Mouse (Mus musculus): Measurements from ENCODE around the gene Olfr777. TPM values are rescaled to one million over a fixed set of nuclear protein-coding genes. Genes with fewer than 3 reads are reported as not detected.

Olfr777 gene
- not detected for polyA plus RNA-seq (2014; fragmentation: Illumina TruSeq; extraction: RNeasy Lipid Tissue Mini Kit (QIAGEN cat#74804); ENCODE audit: low replicate concordance)

GRCm38 (mm10) chr10:129271081-129271535 is at the start of gene Olfr777:
Olfr777 (minus strand) TSS chr10:129271485.

GRCm38 (mm10) chr10:129317817-129318216 is 46.5 kb upstream of the Olfr777 start, which contains the start of gene Olfr780:
Olfr780 (plus strand) TSS chr10:129318117.

GRCm38 (mm10) chr10:129258827-129259226 is 12.5 kb downstream of the Olfr777 start, which contains the start of gene Olfr776:
Olfr776 (plus strand) TSS chr10:129259127.

GRCm38 (mm10) chr10:129248112-129248511 is 23.2 kb downstream of the Olfr777 start, which contains the start of gene Olfr775:
Olfr775 (plus strand) TSS chr10:129248412.

GRCm38 (mm10) chr10:129235904-129236303 is 35.4 kb downstream of the Olfr777 start, which contains the start of gene Olfr774:
Olfr774 (plus strand) TSS chr10:129236204.

Other genes with a start within 250 kb of the Olfr777 start
- gene Olfr764-ps1, start 231.6 kb downstream of the Olfr777 start, polyA plus RNA-seq (2014; fragmentation: Illumina TruSeq; extraction: RNeasy Lipid Tissue Mini Kit (QIAGEN cat#74804); ENCODE audit: low replicate concordance): not detected
- not detected for gene Olfr765, start 221.5 kb downstream of the Olfr777 start, polyA plus RNA-seq (2014; fragmentation: Illumina TruSeq; extraction: RNeasy Lipid Tissue Mini Kit (QIAGEN cat#74804); ENCODE audit: low replicate concordance)
- not detected for gene Olfr766-ps1, start 202.5 kb downstream of the Olfr777 start, polyA plus RNA-seq (2014; fragmentation: Illumina TruSeq; extraction: RNeasy Lipid Tissue Mini Kit (QIAGEN cat#74804); ENCODE audit: low replicate concordance)
- not detected for gene Olfr767, start 188.6 kb downstream of the Olfr777 start, polyA plus RNA-seq (2014; fragmentation: Illumina TruSeq; extraction: RNeasy Lipid Tissue Mini Kit (QIAGEN cat#74804); ENCODE audit: low replicate concordance)
- gene Olfr768, start 172.1 kb downstream of the Olfr777 start, polyA plus RNA-seq (2014; fragmentation: Illumina TruSeq; extraction: RNeasy Lipid Tissue Mini Kit (QIAGEN cat#74804); ENCODE audit: low replicate concordance): not detected
- not detected for gene Olfr769, start 153.6 kb downstream of the Olfr777 start, polyA plus RNA-seq (2014; fragmentation: Illumina TruSeq; extraction: RNeasy Lipid Tissue Mini Kit (QIAGEN cat#74804); ENCODE audit: low replicate concordance)
- gene Olfr770, start 132.5 kb downstream of the Olfr777 start, polyA plus RNA-seq (2014; fragmentation: Illumina TruSeq; extraction: RNeasy Lipid Tissue Mini Kit (QIAGEN cat#74804); ENCODE audit: low replicate concordance): not detected
- not detected for gene Olfr771, start 106.7 kb downstream of the Olfr777 start, polyA plus RNA-seq (2014; fragmentation: Illumina TruSeq; extraction: RNeasy Lipid Tissue Mini Kit (QIAGEN cat#74804); ENCODE audit: low replicate concordance)
- gene Olfr772, start 93.6 kb downstream of the Olfr777 start, polyA plus RNA-seq (2014; fragmentation: Illumina TruSeq; extraction: RNeasy Lipid Tissue Mini Kit (QIAGEN cat#74804); ENCODE audit: low replicate concordance): not detected
- gene Olfr773, start 84.1 kb downstream of the Olfr777 start, polyA plus RNA-seq (2014; fragmentation: Illumina TruSeq; extraction: RNeasy Lipid Tissue Mini Kit (QIAGEN cat#74804); ENCODE audit: low replicate concordance): not detected
- not detected for gene Olfr774, start 35.3 kb downstream of the Olfr777 start, polyA plus RNA-seq (2014; fragmentation: Illumina TruSeq; extraction: RNeasy Lipid Tissue Mini Kit (QIAGEN cat#74804); ENCODE audit: low replicate concordance)
- not detected for gene Olfr775, start 23.1 kb downstream of the Olfr777 start, polyA plus RNA-seq (2014; fragmentation: Illumina TruSeq; extraction: RNeasy Lipid Tissue Mini Kit (QIAGEN cat#74804); ENCODE audit: low replicate concordance)
- gene Olfr776, start 12.4 kb downstream of the Olfr777 start, polyA plus RNA-seq (2014; fragmentation: Illumina TruSeq; extraction: RNeasy Lipid Tissue Mini Kit (QIAGEN cat#74804); ENCODE audit: low replicate concordance): not detected
- not detected for gene Olfr780, start 46.6 kb upstream of the Olfr777 start, polyA plus RNA-seq (2014; fragmentation: Illumina TruSeq; extraction: RNeasy Lipid Tissue Mini Kit (QIAGEN cat#74804); ENCODE audit: low replicate concordance)
- not detected for gene Olfr781, start 57.4 kb upstream of the Olfr777 start, polyA plus RNA-seq (2014; fragmentation: Illumina TruSeq; extraction: RNeasy Lipid Tissue Mini Kit (QIAGEN cat#74804); ENCODE audit: low replicate concordance)
- not detected for gene Olfr782, start 77.4 kb upstream of the Olfr777 start, polyA plus RNA-seq (2014; fragmentation: Illumina TruSeq; extraction: RNeasy Lipid Tissue Mini Kit (QIAGEN cat#74804); ENCODE audit: low replicate concordance)
- gene Olfr784, start 112.6 kb upstream of the Olfr777 start, polyA plus RNA-seq (2014; fragmentation: Illumina TruSeq; extraction: RNeasy Lipid Tissue Mini Kit (QIAGEN cat#74804); ENCODE audit: low replicate concordance): not detected
- not detected for gene Olfr785, start 133.9 kb upstream of the Olfr777 start, polyA plus RNA-seq (2014; fragmentation: Illumina TruSeq; extraction: RNeasy Lipid Tissue Mini Kit (QIAGEN cat#74804); ENCODE audit: low replicate concordance)
- gene Olfr786, start 155.8 kb upstream of the Olfr777 start, polyA plus RNA-seq (2014; fragmentation: Illumina TruSeq; extraction: RNeasy Lipid Tissue Mini Kit (QIAGEN cat#74804); ENCODE audit: low replicate concordance): not detected
- not detected for gene Olfr787, start 190.4 kb upstream of the Olfr777 start, polyA plus RNA-seq (2014; fragmentation: Illumina TruSeq; extraction: RNeasy Lipid Tissue Mini Kit (QIAGEN cat#74804); ENCODE audit: low replicate concordance)
- gene Olfr788, start 199.5 kb upstream of the Olfr777 start, polyA plus RNA-seq (2014; fragmentation: Illumina TruSeq; extraction: RNeasy Lipid Tissue Mini Kit (QIAGEN cat#74804); ENCODE audit: low replicate concordance): not detected
- not detected for gene Olfr789, start 213.3 kb upstream of the Olfr777 start, polyA plus RNA-seq (2014; fragmentation: Illumina TruSeq; extraction: RNeasy Lipid Tissue Mini Kit (QIAGEN cat#74804); ENCODE audit: low replicate concordance)
- gene Olfr790, start 227.0 kb upstream of the Olfr777 start, polyA plus RNA-seq (2014; fragmentation: Illumina TruSeq; extraction: RNeasy Lipid Tissue Mini Kit (QIAGEN cat#74804); ENCODE audit: low replicate concordance): not detected